Mouse (Mus musculus): ENCODE measurements around the gene Cobl. TPM values are rescaled to one million over a fixed set of nuclear protein-coding genes. Genes with fewer than 3 reads are reported as not detected.

The Cobl gene
- total RNA-seq, 2 experiments from 2014 or later: 26.4 to 38.5 TPM

DNA sequence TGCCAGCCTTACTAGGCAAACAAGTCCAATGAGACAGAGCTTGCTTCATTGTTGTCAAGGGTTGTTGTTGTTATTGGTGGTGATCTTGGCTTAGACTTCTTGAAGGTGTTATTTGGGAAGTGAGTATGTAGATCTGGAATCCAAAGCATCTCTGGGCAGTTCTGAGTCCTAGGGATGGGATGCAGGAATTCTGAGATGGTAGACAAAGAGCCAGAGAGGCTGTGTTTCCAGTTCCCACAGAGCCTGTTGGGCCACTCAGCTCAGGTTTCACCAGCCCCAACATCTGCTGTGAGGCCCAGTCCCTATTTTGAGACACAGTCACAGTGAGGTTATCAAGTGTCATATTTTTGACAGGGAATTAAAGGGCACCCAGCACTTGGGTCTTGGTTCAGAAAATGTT, 68.6 kb downstream of the Cobl start:
- no peak for DNase-seq
- intact Hi-C loops (cut with DNase I): no loop called here

DNA sequence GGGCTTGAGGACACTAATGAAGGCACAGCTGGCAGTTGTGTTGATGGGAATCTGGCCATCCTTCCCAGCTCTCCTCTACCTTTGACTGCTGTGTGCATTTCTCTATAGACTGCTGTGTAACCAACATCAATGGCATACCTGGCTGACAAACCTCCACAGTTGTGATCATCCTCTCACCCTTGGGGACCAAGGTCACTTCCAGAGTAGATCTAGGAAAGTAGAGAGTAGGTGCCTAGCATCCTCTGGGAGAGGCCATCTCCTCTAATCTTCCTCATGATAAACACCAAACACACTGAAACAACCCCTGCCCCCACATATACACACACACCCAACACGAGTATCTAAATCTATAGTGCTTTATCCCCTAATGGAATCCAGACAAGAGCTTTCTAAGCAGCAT, 70.1 kb downstream of the Cobl start:
- intact Hi-C loops (cut with DNase I): loop anchor here (5.0 kb wide), 1 partner anchor 138 kb away; no protein-coding TSS in a partner anchor
- no peak for DNase-seq

GRCm38 (mm10) chr11:12394151-12394550, 70.6 kb downstream of the Cobl start:
- intact Hi-C loops (cut with DNase I): loop anchor here (5.0 kb wide), 1 partner anchor 138 kb away; no protein-coding TSS in a partner anchor
- peak; percentile 65 to 71 for DNase-seq

DNA sequence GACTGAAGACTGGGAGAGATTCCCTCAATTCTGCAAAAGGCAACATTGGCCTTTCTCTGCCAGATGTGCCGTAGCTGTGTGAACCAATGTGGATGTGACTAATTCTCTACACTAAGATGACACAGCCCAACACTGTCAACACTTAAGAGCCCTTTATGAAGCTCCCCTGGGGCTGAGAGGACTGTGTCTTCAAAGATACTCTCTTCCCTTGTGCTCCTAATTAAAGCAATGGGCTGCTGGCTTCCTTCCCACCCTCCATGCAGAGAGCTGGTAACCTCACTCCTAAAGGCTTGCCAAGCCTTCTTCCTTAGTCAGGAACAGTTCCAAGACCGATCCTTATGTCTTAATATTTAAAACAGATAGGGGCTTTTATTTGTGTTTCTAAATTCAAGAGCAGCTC, 79.9 kb downstream of the Cobl start:
- DNase-seq: peak; percentile 42 to 65
- intact Hi-C loops (cut with DNase I): no loop called here

- intact Hi-C loops (cut with DNase I): no loop called here
- peak in 1 of 2 experiments; percentile 20 for DNase-seq
Measured at GRCm38 (mm10) chr11:12382991-12383390, 81.8 kb downstream of the Cobl start.

DNA sequence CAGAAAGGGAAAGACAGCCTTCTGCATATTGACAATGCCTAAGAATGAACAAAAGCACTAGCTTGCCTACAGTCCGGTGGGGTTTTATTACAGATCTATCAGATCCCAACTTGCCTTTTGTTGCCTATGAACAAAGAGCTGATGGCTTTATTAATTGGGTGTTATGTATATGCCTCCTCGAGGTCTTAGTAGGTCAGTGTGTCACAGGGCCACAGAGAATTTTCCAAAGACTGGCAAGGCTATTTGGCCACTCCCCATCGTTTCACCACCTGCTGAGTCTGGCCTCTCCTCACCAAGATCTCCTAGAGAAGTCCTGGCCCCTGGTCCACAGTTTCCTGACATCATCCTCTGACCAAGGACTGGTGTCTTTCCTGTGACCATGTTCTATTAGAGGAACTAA, 83.7 kb downstream of the Cobl start:
- intact Hi-C loops (cut with DNase I): no loop called here
- no peak for DNase-seq

DNA sequence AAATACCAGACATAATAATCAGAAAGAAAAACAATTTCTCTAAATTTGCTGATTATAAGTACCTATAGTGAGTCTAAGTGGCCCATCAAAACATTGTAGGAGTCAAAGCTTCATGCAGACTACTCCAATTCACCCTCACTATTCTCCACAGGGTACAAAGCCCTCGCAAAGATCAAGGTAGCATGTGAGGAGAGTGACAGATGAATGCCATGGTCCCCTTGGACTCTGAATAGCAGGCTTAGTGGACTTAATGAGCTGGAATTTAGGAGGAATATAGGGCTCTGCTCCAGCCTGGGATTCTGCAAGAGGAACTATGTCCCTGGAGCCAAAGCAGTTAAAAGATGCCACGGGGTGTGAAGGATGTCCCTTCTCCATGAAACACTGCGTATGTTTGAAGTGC, 88.1 kb downstream of the Cobl start:
- intact Hi-C loops (cut with DNase I): no loop called here
- DNase-seq: no peak

- intact Hi-C loops (cut with DNase I): loop anchor here (2.0 to 5.0 kb wide), 2 partner anchors 159 to 184 kb away; no protein-coding TSS in a partner anchor
- peak; percentile 89 to 92 for DNase-seq
Measured at GRCm38 (mm10) chr11:12373106-12374098, 91.4 kb downstream of the Cobl start.

DNA sequence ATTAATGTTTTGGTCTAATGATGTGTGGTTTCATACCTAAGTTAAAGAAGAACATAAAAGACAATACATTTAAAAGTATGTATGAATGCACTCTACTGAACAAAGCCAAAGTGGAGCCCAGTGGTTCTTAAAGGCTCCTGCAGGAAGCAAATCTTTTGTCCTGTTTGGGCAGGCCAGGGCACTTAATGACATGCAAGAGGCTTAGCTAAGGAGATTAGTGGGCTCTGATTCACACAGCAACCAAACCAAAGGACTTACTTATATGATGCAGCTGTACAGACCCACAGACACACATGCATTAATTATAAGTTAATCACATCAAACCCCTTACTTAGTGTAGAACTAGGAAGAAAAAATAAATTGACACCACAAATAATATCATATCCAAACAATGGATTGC, 93.8 kb downstream of the Cobl start:
- intact Hi-C loops (cut with DNase I): loop anchor here (5.0 kb wide), 1 partner anchor 186 kb away; no protein-coding TSS in a partner anchor
- DNase-seq: no peak

GRCm38 (mm10) chr11:12367426-12368178, 97.2 kb downstream of the Cobl start:
- DNase-seq: no peak
- intact Hi-C loops (cut with DNase I): no loop called here

- intact Hi-C loops (cut with DNase I): loop anchor here (1.0 to 5.0 kb wide), 5 partner anchors 45 to 539 kb away; no protein-coding TSS in a partner anchor
- DNase-seq: peak; percentile 83 to 85
Measured at GRCm38 (mm10) chr11:12359336-12360000, 105.3 kb downstream of the Cobl start.

- no peak for DNase-seq
- intact Hi-C loops (cut with DNase I): loop anchor here (1.0 to 5.0 kb wide), 5 partner anchors 44 to 538 kb away; no protein-coding TSS in a partner anchor
Measured at GRCm38 (mm10) chr11:12358602-12359001, 106.2 kb downstream of the Cobl start.

DNA sequence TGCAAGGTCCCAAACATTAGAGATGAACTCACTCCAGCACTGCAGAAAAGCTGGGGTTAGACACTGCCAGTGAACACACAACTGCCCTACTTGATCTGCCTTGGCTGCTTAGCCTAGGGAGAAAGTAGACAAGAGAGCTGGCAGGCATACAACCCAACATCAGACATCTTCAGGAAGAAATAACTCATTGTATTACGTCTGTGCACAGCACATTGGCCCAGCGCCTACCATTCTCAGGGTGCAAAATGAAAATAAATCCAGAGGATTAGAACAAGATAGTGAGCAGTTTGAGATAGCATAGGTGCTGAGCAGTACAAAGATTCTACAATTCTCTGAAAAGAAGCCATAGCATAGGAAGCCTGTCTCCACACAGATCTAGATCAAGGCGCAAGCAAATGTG, 109.1 kb downstream of the Cobl start:
- intact Hi-C loops (cut with DNase I): loop anchor here (5.0 kb wide), 2 partner anchors 58 to 378 kb away; no protein-coding TSS in a partner anchor
- DNase-seq: peak; percentile 15 to 21

- intact Hi-C loops (cut with DNase I): no loop called here
- no peak for DNase-seq
Measured at GRCm38 (mm10) chr11:12350986-12351546, 113.7 kb downstream of the Cobl start.

DNA sequence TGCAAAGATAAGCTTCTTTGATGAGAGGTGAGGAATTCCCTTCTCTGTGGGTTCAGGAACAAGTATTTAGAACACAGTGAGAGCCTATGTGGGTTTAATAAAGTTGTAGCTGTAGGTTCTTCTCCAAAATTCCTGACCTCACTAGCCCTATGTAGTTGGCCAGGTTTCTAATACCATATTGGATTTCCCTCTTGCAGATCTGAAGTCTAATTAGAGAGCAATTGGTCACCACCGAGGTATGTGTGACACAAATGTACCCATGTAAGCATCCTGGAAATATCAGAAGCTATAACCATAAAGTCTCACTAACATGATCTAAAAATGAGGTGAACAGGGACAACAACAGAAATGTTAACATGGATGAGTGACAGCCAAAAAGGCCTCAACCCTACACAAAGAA, 114.7 kb downstream of the Cobl start:
- intact Hi-C loops (cut with DNase I): no loop called here
- DNase-seq: no peak

DNA sequence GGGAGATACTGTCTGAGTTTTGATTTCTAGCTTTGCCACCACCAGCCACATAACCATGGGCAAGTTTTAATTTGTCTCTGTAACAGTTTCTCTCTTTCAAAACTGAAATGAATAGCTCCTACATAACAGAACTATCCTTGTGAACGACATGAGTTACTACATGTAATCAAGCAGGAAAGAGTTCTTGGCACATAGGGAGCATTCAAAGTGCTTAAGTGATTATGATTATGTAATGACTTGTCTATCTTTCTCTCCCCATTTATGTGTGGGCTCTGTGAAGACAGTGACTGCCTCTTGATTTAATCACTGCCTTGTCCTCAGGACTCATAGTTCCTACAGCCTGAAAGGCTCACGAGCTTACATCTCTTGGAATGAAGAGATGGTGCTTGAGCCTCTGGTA, 118.3 kb downstream of the Cobl start:
- no peak for DNase-seq

GRCm38 (mm10) chr11:12343686-12344085, 121.1 kb downstream of the Cobl start:
- DNase-seq: no peak
- intact Hi-C loops (cut with DNase I): no loop called here

More for the DNA sequence above, 118.3 kb downstream of the Cobl start:
- intact Hi-C loops (cut with DNase I): no loop called here

GRCm38 (mm10) chr11:12340697-12341096, 124.1 kb downstream of the Cobl start:
- no peak for DNase-seq
- intact Hi-C loops (cut with DNase I): no loop called here

DNA sequence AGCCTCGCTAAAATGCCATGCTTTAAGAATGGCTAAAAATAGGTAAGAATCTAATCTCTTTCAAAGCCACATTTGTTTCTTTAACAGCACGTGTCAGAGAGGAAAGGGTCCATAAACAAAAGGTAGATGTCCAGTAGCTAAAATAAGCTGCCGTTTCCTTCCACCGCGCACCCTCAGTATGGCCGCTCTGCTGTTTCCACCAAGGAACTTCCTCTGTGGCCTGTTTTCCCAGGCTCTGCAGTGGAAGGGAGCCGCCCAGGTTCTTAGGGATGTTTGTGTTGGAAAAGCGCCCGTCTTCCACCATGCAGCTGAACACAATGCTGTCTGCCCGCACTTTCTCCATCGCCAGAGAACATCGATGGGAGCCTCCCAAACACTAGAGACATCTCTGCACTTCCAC, 128.6 kb downstream of the Cobl start:
- peak; percentile 79 to 80 for DNase-seq
- intact Hi-C loops (cut with DNase I): loop anchor here (2.0 kb wide), 1 partner anchor 21 kb away; no protein-coding TSS in a partner anchor

- DNase-seq: peak; percentile 46 to 71
- intact Hi-C loops (cut with DNase I): no loop called here
Measured at GRCm38 (mm10) chr11:12331997-12332396, 132.8 kb downstream of the Cobl start.
